Mouse (Mus musculus): ENCODE measurements around the gene Cyp4x1. TPM values are rescaled to one million over a fixed set of nuclear protein-coding genes. Genes with fewer than 3 reads are reported as not detected.

The Cyp4x1 gene
- polyA plus RNA-seq, 1 experiment: not detected

- no peak overlapping the region for H3K27ac ChIP-seq (ENCODE audit: insufficient read depth, low read depth, low read length)
- peaks cover 37% of the 10 kb centered on the region for H3K4me1 ChIP-seq (ENCODE audit: control insufficient read depth, insufficient read depth, low read length)
- TF ChIP-seq CTCF (IDR thresholded peaks at IDR 0.05; ENCODE audit: low read depth, low read length) (no peak), POLR2A (IDR thresholded peaks at IDR 0.05; ENCODE audit: borderline replicate concordance, low read depth, low read length) (no peak)
- no peak overlapping the region for H3K4me3 ChIP-seq (ENCODE audit: insufficient read depth, low read length)
Measured at GRCm38 (mm10) chr4:115093331-115093864, 40.7 kb downstream of the Cyp4x1 start.

- Histone ChIP-seq H3K4me3 (ENCODE audit: insufficient read depth, low read length) (no peak overlapping the region), H3K4me1 (ENCODE audit: control insufficient read depth, insufficient read depth, low read length) (peaks cover 37% of the 10 kb centered on the region), H3K27ac (ENCODE audit: insufficient read depth, low read depth, low read length) (no peak overlapping the region)
- TF ChIP-seq CTCF (IDR thresholded peaks at IDR 0.05; ENCODE audit: low read depth, low read length): no peak
Measured at GRCm38 (mm10) chr4:115091806-115092205, 42.3 kb downstream of the Cyp4x1 start.

GRCm38 (mm10) chr4:115090592-115090991 lies 43.5 kb downstream of the Cyp4x1 start:
- no peak overlapping the region for H3K27ac ChIP-seq (ENCODE audit: insufficient read depth, low read depth, low read length)
- H3K4me3 ChIP-seq (ENCODE audit: insufficient read depth, low read length): no peak overlapping the region
- H3K4me1 ChIP-seq (ENCODE audit: control insufficient read depth, insufficient read depth, low read length): peaks cover 26% of the 10 kb centered on the region
- TF ChIP-seq POLR2A (IDR thresholded peaks at IDR 0.05; ENCODE audit: borderline replicate concordance, low read depth, low read length) (no peak), CTCF (IDR thresholded peaks at IDR 0.05; ENCODE audit: low read depth, low read length) (no peak)

GRCm38 (mm10) chr4:115088611-115089338 lies 45.3 kb downstream of the Cyp4x1 start, which contains the start of gene Pdzk1ip1:
Pdzk1ip1 (plus strand) TSS chr4:115088708.
- TF ChIP-seq CTCF (IDR thresholded peaks at IDR 0.05; ENCODE audit: low read depth, low read length) (no peak), POLR2A (IDR thresholded peaks at IDR 0.05; ENCODE audit: borderline replicate concordance, low read depth, low read length) (no peak)
- peak within 1 kb of the TSS; percentile 45 for H3K4me3 ChIP-seq (ENCODE audit: insufficient read depth, low read length)
- no peak within 1 kb of the TSS for H3K27ac ChIP-seq (ENCODE audit: insufficient read depth, low read depth, low read length)
- peaks cover 21% of the 10 kb centered on the region for H3K4me1 ChIP-seq (ENCODE audit: control insufficient read depth, insufficient read depth, low read length)

- Histone ChIP-seq H3K27ac (ENCODE audit: insufficient read depth, low read depth, low read length) (no peak overlapping the region), H3K4me3 (ENCODE audit: insufficient read depth, low read length) (no peak overlapping the region), H3K4me1 (ENCODE audit: control insufficient read depth, insufficient read depth, low read length) (peaks cover 21% of the 10 kb centered on the region)
- TF ChIP-seq CTCF (IDR thresholded peaks at IDR 0.05; ENCODE audit: low read depth, low read length) (no peak), POLR2A (IDR thresholded peaks at IDR 0.05; ENCODE audit: borderline replicate concordance, low read depth, low read length) (no peak)
Measured at GRCm38 (mm10) chr4:115086763-115087415, 47.2 kb downstream of the Cyp4x1 start.

- Histone ChIP-seq H3K27ac (ENCODE audit: insufficient read depth, low read depth, low read length) (no peak overlapping the region), H3K4me3 (ENCODE audit: insufficient read depth, low read length) (no peak overlapping the region), H3K4me1 (ENCODE audit: control insufficient read depth, insufficient read depth, low read length) (peaks cover 17% of the 10 kb centered on the region)
- TF ChIP-seq CTCF (IDR thresholded peaks at IDR 0.05; ENCODE audit: low read depth, low read length) (no peak), POLR2A (IDR thresholded peaks at IDR 0.05; ENCODE audit: borderline replicate concordance, low read depth, low read length) (no peak)
Measured at GRCm38 (mm10) chr4:115086257-115086656, 47.8 kb downstream of the Cyp4x1 start.

GRCm38 (mm10) chr4:115085522-115086095 lies 48.5 kb downstream of the Cyp4x1 start:
- peaks cover 12% of the 10 kb centered on the region for H3K4me1 ChIP-seq (ENCODE audit: control insufficient read depth, insufficient read depth, low read length)
- no peak overlapping the region for H3K4me3 ChIP-seq (ENCODE audit: insufficient read depth, low read length)
- no peak for TF ChIP-seq POLR2A (IDR thresholded peaks at IDR 0.05; ENCODE audit: borderline replicate concordance, low read depth, low read length)
- peak; percentile 95 for TF ChIP-seq CTCF (IDR thresholded peaks at IDR 0.05; ENCODE audit: low read depth, low read length)
- no peak overlapping the region for H3K27ac ChIP-seq (ENCODE audit: insufficient read depth, low read depth, low read length)

- TF ChIP-seq CTCF (IDR thresholded peaks at IDR 0.05; ENCODE audit: low read depth, low read length) (no peak), POLR2A (IDR thresholded peaks at IDR 0.05; ENCODE audit: borderline replicate concordance, low read depth, low read length) (no peak)
- no peak overlapping the region for H3K4me3 ChIP-seq (ENCODE audit: insufficient read depth, low read length)
- H3K27ac ChIP-seq (ENCODE audit: insufficient read depth, low read depth, low read length): no peak overlapping the region
- no peaks in the 10 kb centered on the region for H3K4me1 ChIP-seq (ENCODE audit: control insufficient read depth, insufficient read depth, low read length)
Measured at GRCm38 (mm10) chr4:115083031-115083430, 51.0 kb downstream of the Cyp4x1 start.

- H3K27ac ChIP-seq (ENCODE audit: insufficient read depth, low read depth, low read length): no peak overlapping the region
- peaks cover 11% of the 10 kb centered on the region for H3K4me1 ChIP-seq (ENCODE audit: control insufficient read depth, insufficient read depth, low read length)
- TF ChIP-seq POLR2A (IDR thresholded peaks at IDR 0.05; ENCODE audit: borderline replicate concordance, low read depth, low read length) (no peak), CTCF (IDR thresholded peaks at IDR 0.05; ENCODE audit: low read depth, low read length) (no peak)
- no peak overlapping the region for H3K4me3 ChIP-seq (ENCODE audit: insufficient read depth, low read length)
Measured at GRCm38 (mm10) chr4:115079821-115080349, 54.2 kb downstream of the Cyp4x1 start.
